Mouse (Mus musculus): ENCODE measurements around the gene Notch4. TPM values are rescaled to one million over a fixed set of nuclear protein-coding genes. Genes with fewer than 3 reads are reported as not detected.

Gene Notch4
- total RNA-seq, 2 experiments from 2014 or later, result 21.2 to 28.3 TPM

GRCm38 (mm10) chr17:34568421-34568820 is 4.4 kb downstream of the Notch4 start:
- DNase-seq (ENCODE audit: low spot score in 2 of 2), result no peak

- DNase-seq (ENCODE audit: low spot score in 2 of 2), result no peak
These were observed 5.9 kb downstream of the Notch4 start for GRCm38 (mm10) chr17:34569919-34570318.

GRCm38 (mm10) chr17:34571875-34572274 is 7.8 kb downstream of the Notch4 start:
- DNase-seq (ENCODE audit: low spot score in 2 of 2), result no peak

- no peak for DNase-seq (ENCODE audit: low spot score in 2 of 2)
These were observed 8.3 kb downstream of the Notch4 start for GRCm38 (mm10) chr17:34572361-34572760.

- DNase-seq (ENCODE audit: low spot score in 2 of 2), result no peak
These were observed 12.5 kb downstream of the Notch4 start for GRCm38 (mm10) chr17:34576577-34576976.

GRCm38 (mm10) chr17:34578070-34578469 is 14.0 kb downstream of the Notch4 start:
- no peak for DNase-seq (ENCODE audit: low spot score in 2 of 2)

- no peak for DNase-seq (ENCODE audit: low spot score in 2 of 2)
These were observed 18.5 kb downstream of the Notch4 start for GRCm38 (mm10) chr17:34582528-34582927.

GRCm38 (mm10) chr17:34583397-34583796 is 19.3 kb downstream of the Notch4 start:
- DNase-seq (ENCODE audit: low spot score in 2 of 2), result no peak

- no peak for DNase-seq (ENCODE audit: low spot score in 2 of 2)
These were observed 19.8 kb downstream of the Notch4 start for GRCm38 (mm10) chr17:34583819-34584218.

GRCm38 (mm10) chr17:34585121-34585520 is 21.1 kb downstream of the Notch4 start:
- no peak for DNase-seq (ENCODE audit: low spot score in 2 of 2)

- DNase-seq (ENCODE audit: low spot score in 2 of 2), result no peak
These were observed 22.1 kb downstream of the Notch4 start for GRCm38 (mm10) chr17:34585877-34586771.

GRCm38 (mm10) chr17:34586796-34587422 is 22.8 kb downstream of the Notch4 start:
- DNase-seq (ENCODE audit: low spot score in 2 of 2), result peak; percentile 74 to 91

- peak; percentile 97 to 98 for DNase-seq (ENCODE audit: low spot score in 2 of 2)
These were observed 23.3 kb downstream of the Notch4 start for GRCm38 (mm10) chr17:34587423-34587811.

- DNase-seq (ENCODE audit: low spot score in 2 of 2), result no peak
These were observed 23.7 kb downstream of the Notch4 start for GRCm38 (mm10) chr17:34587814-34588213.

GRCm38 (mm10) chr17:34588767-34589166 is 24.7 kb downstream of the Notch4 start:
- no peak for DNase-seq (ENCODE audit: low spot score in 2 of 2)

- DNase-seq (ENCODE audit: low spot score in 2 of 2), result no peak
These were observed 25.1 kb downstream of the Notch4 start for GRCm38 (mm10) chr17:34589206-34589605.

- peak in 1 of 2 experiments; percentile 67 for DNase-seq (ENCODE audit: low spot score in 2 of 2)
These were observed 25.6 kb downstream of the Notch4 start, which contains the start of gene Gpsm3 for GRCm38 (mm10) chr17:34589681-34590101. Gene Gpsm3, plus strand, starts transcription at chr17:34589806.

GRCm38 (mm10) chr17:34590154-34590987 is 26.3 kb downstream of the Notch4 start:
- DNase-seq (ENCODE audit: low spot score in 2 of 2), result no peak

- DNase-seq (ENCODE audit: low spot score in 2 of 2), result peak in 1 of 2 experiments; percentile 35
These were observed 27.2 kb downstream of the Notch4 start, which contains the start of gene Pbx2 for GRCm38 (mm10) chr17:34591029-34591993. Gene Pbx2, plus strand, starts transcription at chr17:34591266.

- DNase-seq (ENCODE audit: low spot score in 2 of 2), result peak; percentile 89 to 94
These were observed 27.9 kb downstream of the Notch4 start for GRCm38 (mm10) chr17:34591994-34592375.
